Mouse (Mus musculus) natural killer cell, adult 2 months (primary cell): ENCODE measurements at regions not wholly inside any gene's neighbourhood (a gene's known extent, or its start where the extent isn't known, plus 50 kb on each side); places are given as distances from the start of the nearest gene placed in this dataset.

ENCODE experiments used
- DNase-seq, 2 experiments: peaks; one replicate each; pipeline ENCODE4 v3.0.0; 2022; ENCODE audit warnings: low spot score in 2 of 2

DNA sequence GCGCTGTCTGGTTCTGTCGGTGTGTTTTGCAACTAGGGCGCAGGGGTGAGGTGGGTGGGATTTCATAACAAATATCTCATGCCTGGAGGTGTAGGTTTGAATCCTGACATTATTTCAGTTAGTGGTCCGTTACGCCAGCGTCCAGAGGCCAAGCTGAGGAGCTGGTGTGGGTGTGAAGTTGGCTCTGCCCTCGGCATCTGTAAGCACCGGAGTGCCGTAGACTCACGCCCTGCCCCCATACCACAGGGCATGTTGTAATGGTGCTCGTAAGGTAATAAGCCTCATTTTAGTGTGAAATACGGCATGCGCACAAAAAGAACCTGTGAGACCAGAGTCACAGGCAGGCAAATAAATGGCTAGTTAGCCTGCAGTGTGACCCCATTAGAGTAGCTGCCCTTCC, 168.1 kb upstream of the Id2 start:
- DNase-seq = no peak

DNA sequence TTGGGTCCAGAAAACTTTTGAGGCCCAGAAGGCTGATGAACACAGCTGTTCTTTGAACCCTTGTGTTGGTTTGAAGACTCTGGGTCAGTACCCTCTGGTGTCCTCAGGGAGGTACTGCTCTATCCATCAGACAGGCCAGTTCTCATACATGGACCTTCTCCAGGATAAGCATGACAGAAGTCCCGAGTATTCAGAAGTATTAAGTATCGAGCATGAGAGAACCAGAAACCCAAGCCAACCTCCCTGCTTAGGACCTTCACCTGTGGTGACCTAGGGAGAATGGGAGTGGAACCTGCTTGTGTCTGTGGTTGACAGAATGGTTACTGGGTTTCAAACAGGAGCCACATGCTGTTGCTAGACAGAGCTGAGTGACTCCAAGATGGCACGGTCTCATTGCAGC, 167.5 kb upstream of the Id2 start:
- no peak for DNase-seq

DNA sequence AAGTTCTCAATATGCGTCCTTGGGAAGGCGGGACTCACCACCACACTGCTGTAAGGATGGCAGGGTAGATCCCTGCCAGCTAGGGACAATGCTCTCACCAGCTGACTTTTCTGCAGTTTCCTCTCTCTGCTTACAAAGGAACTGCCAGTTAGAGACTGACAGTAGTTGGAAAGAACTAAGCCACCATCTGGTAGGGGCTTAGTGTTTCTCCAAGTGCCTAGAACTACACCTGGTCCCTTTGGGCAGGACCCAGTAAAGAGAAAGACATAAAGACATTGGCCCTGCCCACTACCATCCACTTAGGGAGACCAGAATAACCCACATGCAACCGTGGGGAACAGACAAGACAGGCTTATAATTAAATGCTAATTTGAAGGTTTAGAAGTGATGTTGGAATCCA, 165.5 kb upstream of the Id2 start:
- DNase-seq = no peak

- no peak for DNase-seq
Measured at GRCm38 (mm10) chr12:25259123-25259522, 162.2 kb upstream of the Id2 start.

- DNase-seq = peak; percentile 28 to 49
Measured at GRCm38 (mm10) chr12:25256268-25256667, 159.3 kb upstream of the Id2 start.

GRCm38 (mm10) chr12:25254716-25255115, 157.8 kb upstream of the Id2 start:
- DNase-seq = peak; percentile 29 to 54

GRCm38 (mm10) chr12:25252776-25253510, 156.0 kb upstream of the Id2 start:
- DNase-seq = no peak

- no peak for DNase-seq
Measured at GRCm38 (mm10) chr12:25251411-25252171, 154.7 kb upstream of the Id2 start.

- DNase-seq = no peak
Measured at GRCm38 (mm10) chr12:25250881-25251280, 153.9 kb upstream of the Id2 start.

- DNase-seq = no peak
Measured at GRCm38 (mm10) chr12:25248681-25249366, 151.9 kb upstream of the Id2 start.

- DNase-seq = no peak
Measured at GRCm38 (mm10) chr12:25246566-25246965, 149.6 kb upstream of the Id2 start.

DNA sequence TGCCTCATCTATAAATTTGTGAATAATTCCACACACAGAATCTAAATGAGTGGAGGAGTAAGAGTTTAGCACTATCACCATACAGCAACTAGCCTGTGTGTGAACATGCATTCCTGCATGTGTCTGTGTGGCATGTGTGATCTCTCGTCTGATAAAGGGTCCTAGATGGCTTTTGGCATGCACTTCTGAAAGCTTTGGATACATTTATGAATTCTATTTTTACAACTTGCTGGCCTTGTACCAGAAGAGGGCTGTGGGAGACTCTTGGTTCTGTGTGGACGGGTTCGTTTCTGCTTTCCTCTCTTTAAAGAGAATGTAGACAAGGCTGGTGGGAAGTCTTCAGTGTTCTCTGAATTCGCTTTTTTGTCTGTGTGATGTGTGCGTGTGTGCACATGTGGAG, 148.7 kb upstream of the Id2 start:
- no peak for DNase-seq

- no peak for DNase-seq
Measured at GRCm38 (mm10) chr12:25245251-25245650, 148.3 kb upstream of the Id2 start.

DNA sequence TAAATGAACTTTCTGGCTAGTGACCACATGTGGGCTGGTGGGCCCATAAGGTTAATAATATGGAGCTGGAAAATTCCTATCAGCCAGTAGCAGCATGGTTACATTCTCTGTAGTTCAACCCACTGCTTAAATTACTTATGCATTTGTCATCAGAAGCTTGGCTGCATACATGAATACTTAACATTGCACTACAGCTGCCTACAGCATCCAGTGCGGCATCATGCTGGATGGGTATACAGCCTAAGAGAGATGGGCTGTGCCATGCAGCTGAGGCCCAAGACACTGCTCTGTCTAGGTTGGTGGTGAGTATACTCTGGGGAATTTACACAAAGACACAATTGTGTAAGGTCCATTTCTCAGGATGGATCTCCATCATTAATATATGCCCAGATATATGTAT, 147.7 kb upstream of the Id2 start:
- no peak for DNase-seq

- DNase-seq = no peak
Measured at GRCm38 (mm10) chr12:25243901-25244300, 147.0 kb upstream of the Id2 start.

- no peak for DNase-seq
Measured at GRCm38 (mm10) chr12:25242369-25242768, 145.4 kb upstream of the Id2 start.

DNA sequence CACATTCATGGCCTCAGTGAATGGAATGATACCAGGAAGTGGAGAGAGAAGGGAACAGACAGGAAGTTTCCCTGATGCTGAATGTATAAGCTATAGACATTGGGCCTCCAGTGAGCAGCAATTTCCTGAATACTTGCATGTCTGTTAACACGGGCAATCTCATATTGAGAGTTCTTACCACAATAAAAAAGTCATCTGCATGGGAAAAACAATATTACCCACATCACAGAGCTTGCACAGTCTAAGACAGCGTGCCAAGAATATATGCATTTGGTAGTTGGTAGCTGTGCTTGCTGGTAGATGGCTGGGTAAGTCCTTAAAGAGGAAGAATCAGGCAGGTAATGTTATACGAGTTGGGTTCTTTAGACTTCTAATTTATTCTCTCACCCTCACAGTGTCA, 144.7 kb upstream of the Id2 start:
- DNase-seq = peak in 1 of 2 experiments; percentile 12

DNA sequence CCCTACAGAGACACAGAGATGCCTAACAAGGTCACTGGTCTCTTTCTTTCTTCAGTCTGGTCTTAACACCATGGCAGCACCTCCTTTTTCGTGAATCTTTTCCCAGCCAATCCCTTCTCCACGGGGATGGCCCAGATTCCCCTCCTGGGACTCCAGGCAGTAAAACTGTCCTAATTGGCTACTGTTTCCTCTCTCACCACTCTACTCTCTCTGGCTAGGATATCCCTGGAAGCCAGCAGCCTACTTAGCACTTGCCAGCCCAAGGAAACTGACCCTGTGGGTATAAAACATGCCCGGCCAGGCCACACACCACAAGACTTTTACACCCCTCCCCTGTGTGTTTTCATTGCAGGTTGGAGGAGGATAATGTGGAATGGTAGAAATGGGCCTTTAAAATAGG, 143.9 kb upstream of the Id2 start:
- DNase-seq = no peak

- peak; percentile 82 to 91 for DNase-seq
Measured at GRCm38 (mm10) chr12:25240142-25240541, 143.2 kb upstream of the Id2 start.

GRCm38 (mm10) chr12:25235071-25235470, 138.1 kb upstream of the Id2 start:
- no peak for DNase-seq

GRCm38 (mm10) chr12:25234636-25235035, 137.7 kb upstream of the Id2 start:
- DNase-seq = no peak

DNA sequence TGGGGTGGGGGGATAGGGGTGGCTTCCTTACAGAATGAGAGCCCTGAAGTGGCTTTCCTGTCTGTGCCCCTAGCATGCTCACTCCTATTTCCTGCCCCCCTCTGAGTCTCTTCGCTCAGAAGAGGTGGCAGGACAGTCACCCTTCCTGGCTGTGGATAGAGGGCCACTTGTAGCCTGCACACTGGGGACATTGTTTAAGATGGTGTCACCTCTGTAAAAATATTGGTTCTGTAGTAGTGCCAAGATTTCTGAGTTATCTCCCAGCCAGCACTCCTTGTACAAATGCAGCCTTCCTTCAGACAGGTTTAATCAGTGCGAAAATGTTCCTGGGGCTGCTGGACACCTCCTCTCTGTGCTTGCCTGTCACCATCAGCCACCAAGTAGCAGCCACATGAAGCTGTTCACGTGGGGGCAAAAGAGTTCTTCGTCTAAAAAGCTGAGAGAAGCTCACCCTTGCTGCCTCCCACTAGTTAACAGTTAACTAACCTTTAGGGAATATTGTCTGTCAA, 136.1 kb upstream of the Id2 start:
- no peak for DNase-seq
